Mouse (Mus musculus) gastrocnemius, adult 8-10 months (tissue): Measurements from ENCODE around the gene Ttc28. TPM values are rescaled to one million over a fixed set of nuclear protein-coding genes. Genes with fewer than 3 reads are reported as not detected.

Source experiments
- DNase-seq, 2 experiments: peaks; one replicate each; pipeline ENCODE4 v3.0.0; 2022; ENCODE audit warnings: low spot score in 2 of 2
- total RNA-seq, 4 experiments: library from RNA; stranded (reverse); gene quantifications; 2 replicates each; pipeline ENCODE4 v1.2.4; 2022

Ttc28 gene
- total RNA-seq, 4 experiments from 2014 or later, result 14.9 to 18.9 (median 15.9) TPM

- no peak for DNase-seq
Observed at GRCm38 (mm10) chr5:111270246-111271002, 390.8 kb downstream of the Ttc28 start.

- peak; percentile 74 to 78 for DNase-seq
Observed at GRCm38 (mm10) chr5:111273589-111273988, 394.0 kb downstream of the Ttc28 start.

GRCm38 (mm10) chr5:111274948-111275347 is 395.3 kb downstream of the Ttc28 start:
- DNase-seq, result no peak

- DNase-seq, result no peak
Observed at GRCm38 (mm10) chr5:111284420-111285175, 405.0 kb downstream of the Ttc28 start.

- DNase-seq, result no peak
Observed at GRCm38 (mm10) chr5:111287571-111287970, 408.0 kb downstream of the Ttc28 start.

- no peak for DNase-seq
Observed at GRCm38 (mm10) chr5:111288486-111288885, 408.9 kb downstream of the Ttc28 start.

GRCm38 (mm10) chr5:111290071-111290470 is 410.5 kb downstream of the Ttc28 start:
- DNase-seq, result no peak

- no peak for DNase-seq
Observed at GRCm38 (mm10) chr5:111291639-111292038, 412.0 kb downstream of the Ttc28 start.

- peak in 1 of 2 experiments; percentile 0 for DNase-seq
Observed at GRCm38 (mm10) chr5:111297801-111298200, 418.2 kb downstream of the Ttc28 start.

GRCm38 (mm10) chr5:111298706-111299105 is 419.1 kb downstream of the Ttc28 start:
- DNase-seq, result no peak

- no peak for DNase-seq
Observed at GRCm38 (mm10) chr5:111300776-111301175, 421.2 kb downstream of the Ttc28 start.

GRCm38 (mm10) chr5:111301736-111302135 is 422.1 kb downstream of the Ttc28 start:
- no peak for DNase-seq

GRCm38 (mm10) chr5:111304730-111305129 is 425.1 kb downstream of the Ttc28 start:
- DNase-seq, result no peak

- no peak for DNase-seq
Observed at GRCm38 (mm10) chr5:111310185-111310584, 430.6 kb downstream of the Ttc28 start.

- no peak for DNase-seq
Observed at GRCm38 (mm10) chr5:111313833-111314232, 434.2 kb downstream of the Ttc28 start.

GRCm38 (mm10) chr5:111315061-111315460 is 435.5 kb downstream of the Ttc28 start:
- DNase-seq, result no peak

GRCm38 (mm10) chr5:111317526-111317925 is 437.9 kb downstream of the Ttc28 start:
- DNase-seq, result no peak

- DNase-seq, result no peak
Observed at GRCm38 (mm10) chr5:111318946-111319345, 439.3 kb downstream of the Ttc28 start.

GRCm38 (mm10) chr5:111325813-111326212 is 446.2 kb downstream of the Ttc28 start:
- DNase-seq, result no peak

GRCm38 (mm10) chr5:111327420-111327819 is 447.8 kb downstream of the Ttc28 start:
- no peak for DNase-seq

- no peak for DNase-seq
Observed at GRCm38 (mm10) chr5:111329782-111330416, 450.3 kb downstream of the Ttc28 start.
